Mouse (Mus musculus): Measurements from ENCODE around the gene Lrrc45. TPM values are rescaled to one million over a fixed set of nuclear protein-coding genes. Genes with fewer than 3 reads are reported as not detected.
A peak's percentile ranks its signal among the peaks of the same experiment; 100 is the strongest.

Gene Lrrc45
- polyA plus RNA-seq, 1 experiment from 2014 or later, result 57.0 TPM

DNA sequence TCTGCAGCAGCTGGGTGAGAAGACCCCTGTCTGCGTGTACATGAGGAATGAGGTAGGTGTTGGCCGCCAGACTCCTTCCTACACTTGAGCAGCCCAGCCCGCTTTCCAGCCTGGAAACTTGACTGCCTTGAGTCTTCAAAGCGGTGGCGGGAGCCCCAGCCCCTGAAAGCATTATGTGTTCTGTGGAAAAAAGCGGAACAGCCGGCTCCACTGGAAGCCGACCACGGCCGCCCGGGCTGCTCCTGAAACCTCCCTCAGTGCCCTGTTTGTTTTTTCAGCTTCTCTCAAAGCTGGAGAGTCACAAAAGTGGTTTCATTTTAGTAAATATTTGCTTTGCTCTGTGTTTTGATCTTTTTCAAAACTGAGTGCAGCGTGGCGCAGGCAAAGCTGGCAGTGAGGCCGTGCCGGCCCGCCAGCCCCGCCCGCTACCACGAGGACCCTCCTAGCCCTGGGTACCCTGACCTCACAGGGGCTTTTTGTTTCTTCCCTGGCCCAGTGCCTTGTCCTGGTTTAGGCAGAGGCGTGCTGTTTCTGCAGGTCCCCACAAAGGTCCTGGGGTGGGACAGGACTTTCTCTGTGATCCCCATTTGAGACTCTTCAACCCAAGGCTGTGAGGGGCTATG lies 27.0 kb upstream of the Lrrc45 start:
- Histone ChIP-seq H3K4me3 (no peak overlapping the region), H3K27ac (replicated peaks) (peak overlapping the region; percentile 46; the same call in 1 of the 2 replicates), H3K36me3 (peaks cover 93% of the 10 kb centered on the region), H3K4me1 (peaks cover 9% of the 10 kb centered on the region; the same call in 1 of the 2 replicates), H3K27me3 (ENCODE audit: low read depth, poor library complexity, severe bottlenecking) (no peaks in the 10 kb centered on the region), H3K9me3 (replicated peaks) (no peaks in the 10 kb centered on the region)
- no peak for DNase-seq (ENCODE audit: low spot score)
- 84% methylated on average over 20 of the region's 20 CpGs for WGBS

DNA sequence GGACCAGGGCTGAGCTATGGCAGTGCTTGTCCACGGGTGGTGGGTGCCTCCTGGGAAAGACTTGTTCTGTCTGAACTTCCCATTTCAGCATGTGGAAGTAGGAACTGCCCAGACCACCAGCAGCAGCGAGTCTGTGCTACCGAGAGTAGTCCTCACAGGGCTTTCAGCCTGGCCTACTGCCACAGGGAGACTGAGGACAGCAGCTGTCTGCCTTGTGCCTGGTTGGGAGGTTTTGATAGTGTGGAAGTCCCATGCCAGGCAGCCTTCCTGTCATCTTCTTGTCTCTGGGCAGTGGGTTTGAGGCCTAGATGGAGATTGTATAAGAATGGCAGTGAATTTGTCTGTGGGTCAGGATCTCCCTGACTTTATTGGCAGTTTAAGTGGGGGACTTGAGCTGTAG lies 24.4 kb upstream of the Lrrc45 start:
- Histone ChIP-seq H3K36me3 (peaks cover 93% of the 10 kb centered on the region), H3K27me3 (ENCODE audit: low read depth, poor library complexity, severe bottlenecking) (no peaks in the 10 kb centered on the region), H3K4me1 (peaks cover 14% of the 10 kb centered on the region), H3K9me3 (replicated peaks) (no peaks in the 10 kb centered on the region), H3K4me3 (0 out of 2 replicates have a peak overlapping the region, but pooled peaks have one; percentile 1), H3K27ac (replicated peaks) (no peak overlapping the region)
- DNase-seq (ENCODE audit: low spot score), result no peak
- WGBS, result 87% methylated on average over 3 of the region's 3 CpGs

DNA sequence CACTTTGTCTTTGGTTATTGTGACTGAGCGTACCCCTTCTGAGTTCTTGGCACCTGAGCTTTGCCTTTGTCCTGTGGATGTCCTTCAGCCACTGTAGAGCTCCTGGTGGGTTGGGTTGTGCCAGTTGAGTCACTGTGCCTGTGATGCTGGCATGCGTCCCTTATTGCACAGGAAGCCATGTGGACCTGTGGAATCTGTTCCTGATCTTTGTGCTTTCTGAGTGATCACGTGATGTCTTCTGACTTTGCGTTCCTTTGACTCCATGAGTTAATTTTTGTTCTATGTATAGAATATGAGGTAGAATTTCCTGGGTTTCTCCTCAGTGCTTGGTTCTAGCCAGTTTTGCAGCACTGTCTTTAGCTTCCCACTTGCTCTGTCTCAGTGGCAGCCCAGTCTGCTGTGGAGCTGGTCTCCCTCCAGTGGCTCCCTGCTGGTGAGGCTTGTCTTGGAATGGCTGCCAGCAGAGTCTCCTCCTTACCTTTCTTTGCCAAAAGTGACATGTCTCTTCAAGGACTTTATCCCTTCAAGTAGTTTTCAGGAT lies 21.2 kb upstream of the Lrrc45 start:
- Histone ChIP-seq H3K27ac (replicated peaks) (no peak overlapping the region), H3K4me1 (peaks cover 24% of the 10 kb centered on the region), H3K4me3 (no peak overlapping the region), H3K9me3 (replicated peaks) (peaks cover 5% of the 10 kb centered on the region; the same call in 1 of the 2 replicates), H3K27me3 (ENCODE audit: low read depth, poor library complexity, severe bottlenecking) (no peaks in the 10 kb centered on the region), H3K36me3 (peaks cover 91% of the 10 kb centered on the region)
- 93% methylated on average over 4 of the region's 4 CpGs for WGBS
- no peak for DNase-seq (ENCODE audit: low spot score)

DNA sequence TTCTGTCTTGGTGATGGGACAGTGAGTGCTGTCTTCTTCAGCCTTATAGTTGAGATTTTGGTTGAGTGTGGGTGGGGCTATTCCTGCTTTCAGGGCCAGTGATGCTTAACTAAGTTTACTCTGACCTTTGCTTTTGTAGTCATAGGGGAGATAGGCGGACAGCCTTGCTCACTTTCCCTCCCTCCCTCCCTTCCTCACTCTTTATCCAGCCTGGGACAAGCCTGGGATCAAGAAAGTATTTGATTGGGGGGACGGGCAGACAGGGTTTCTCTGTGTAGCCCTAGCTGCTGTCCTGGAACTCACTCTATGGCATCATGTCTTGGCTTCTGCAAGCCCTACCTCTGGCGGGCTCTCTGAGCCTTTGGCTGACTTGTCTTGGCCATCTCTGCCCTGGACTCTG lies 20.3 kb upstream of the Lrrc45 start:
- WGBS, result 54% methylated on average over 3 of the region's 3 CpGs
- Histone ChIP-seq H3K4me3 (no peak overlapping the region), H3K9me3 (replicated peaks) (peaks cover 5% of the 10 kb centered on the region; the same call in 1 of the 2 replicates), H3K27me3 (ENCODE audit: low read depth, poor library complexity, severe bottlenecking) (no peaks in the 10 kb centered on the region), H3K4me1 (peaks cover 29% of the 10 kb centered on the region), H3K36me3 (peaks cover 82% of the 10 kb centered on the region), H3K27ac (replicated peaks) (no peak overlapping the region)
- no peak for DNase-seq (ENCODE audit: low spot score)

DNA sequence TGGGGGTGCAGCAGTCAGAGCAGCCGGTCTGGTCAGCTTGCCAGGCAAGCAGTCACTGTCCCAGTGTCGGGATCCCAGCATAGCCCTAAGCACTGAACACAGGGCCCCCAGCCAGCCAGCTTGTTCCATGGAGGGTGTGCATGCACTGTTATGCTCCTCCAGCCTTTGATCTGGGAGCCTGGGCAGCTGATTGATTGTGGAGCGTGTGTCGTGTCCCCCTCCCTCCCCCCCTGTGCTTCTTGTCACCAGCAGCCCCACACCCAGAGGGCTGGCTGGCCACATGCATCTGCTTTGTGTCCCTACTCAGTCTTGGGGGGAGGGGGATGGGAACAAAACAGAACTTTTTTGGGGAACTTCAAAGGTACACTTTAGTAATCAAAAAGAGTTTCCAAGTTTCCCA lies 18.5 kb upstream of the Lrrc45 start:
- H3K27ac ChIP-seq (replicated peaks), result peak overlapping the region; percentile 70
- peaks cover 78% of the 10 kb centered on the region for H3K36me3 ChIP-seq
- DNase-seq (ENCODE audit: low spot score), result no peak
- H3K9me3 ChIP-seq (replicated peaks), result peaks cover 5% of the 10 kb centered on the region; the same call in 1 of the 2 replicates
- H3K4me1 ChIP-seq, result peaks cover 32% of the 10 kb centered on the region
- WGBS, result 26% methylated on average over 4 of the region's 4 CpGs
- H3K4me3 ChIP-seq, result peak overlapping the region; percentile 9; the same call in 1 of the 2 replicates
- H3K27me3 ChIP-seq (ENCODE audit: low read depth, poor library complexity, severe bottlenecking), result no peaks in the 10 kb centered on the region

DNA sequence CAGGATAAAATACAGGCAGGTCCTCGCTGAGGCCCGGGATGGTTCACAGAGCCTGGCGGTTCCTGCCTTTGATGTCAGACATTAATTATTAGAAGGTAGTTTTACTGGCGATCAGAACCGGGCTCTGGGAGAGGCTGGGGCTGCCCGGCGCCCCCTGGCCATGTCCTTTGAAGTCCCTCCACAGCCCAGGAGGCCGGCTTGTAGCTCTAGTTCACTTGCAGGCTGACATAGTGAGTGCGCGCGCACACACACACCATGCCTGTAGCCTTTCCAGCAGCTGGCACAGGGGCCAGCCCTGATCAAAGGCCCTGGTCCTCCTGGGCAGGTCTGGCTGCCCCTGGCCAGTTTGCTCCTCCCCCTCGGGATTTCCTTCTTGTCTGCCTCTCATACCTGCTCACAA lies 18.1 kb upstream of the Lrrc45 start:
- Histone ChIP-seq H3K27ac (replicated peaks) (peak overlapping the region; percentile 70), H3K4me3 (0 out of 2 replicates have a peak overlapping the region, but pooled peaks have one; percentile 9), H3K36me3 (peaks cover 78% of the 10 kb centered on the region), H3K4me1 (peaks cover 32% of the 10 kb centered on the region), H3K9me3 (replicated peaks) (peaks cover 5% of the 10 kb centered on the region; the same call in 1 of the 2 replicates), H3K27me3 (ENCODE audit: low read depth, poor library complexity, severe bottlenecking) (no peaks in the 10 kb centered on the region)
- 58% methylated on average over 12 of the region's 12 CpGs for WGBS
- peak; percentile 35 for DNase-seq (ENCODE audit: low spot score)

DNA sequence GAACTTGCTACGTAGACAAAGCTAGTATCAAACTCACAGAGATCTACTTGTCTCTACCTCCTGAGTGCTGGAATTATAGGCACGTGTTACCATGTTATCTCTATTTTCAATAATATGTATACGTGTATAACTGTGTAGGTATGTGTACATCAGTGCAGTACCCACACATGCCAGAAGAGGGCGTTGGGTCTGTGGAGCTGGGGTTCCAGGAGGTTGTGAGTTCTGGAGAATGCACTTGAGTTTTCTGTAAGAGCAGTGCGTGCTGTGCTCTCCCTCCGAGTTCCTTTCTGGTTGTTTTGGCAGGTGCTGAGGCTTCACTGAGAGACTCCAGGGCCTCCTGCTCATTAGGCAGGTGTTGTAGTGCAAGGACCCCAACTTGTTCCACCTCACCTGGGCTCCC lies 17.2 kb upstream of the Lrrc45 start:
- Histone ChIP-seq H3K4me1 (peaks cover 32% of the 10 kb centered on the region), H3K36me3 (peaks cover 80% of the 10 kb centered on the region), H3K27me3 (ENCODE audit: low read depth, poor library complexity, severe bottlenecking) (no peaks in the 10 kb centered on the region), H3K9me3 (replicated peaks) (peaks cover 5% of the 10 kb centered on the region; the same call in 1 of the 2 replicates), H3K4me3 (no peak overlapping the region), H3K27ac (replicated peaks) (no peak overlapping the region)
- no peak for DNase-seq (ENCODE audit: low spot score)
- WGBS, result 87% methylated on average over 6 of the region's 6 CpGs

DNA sequence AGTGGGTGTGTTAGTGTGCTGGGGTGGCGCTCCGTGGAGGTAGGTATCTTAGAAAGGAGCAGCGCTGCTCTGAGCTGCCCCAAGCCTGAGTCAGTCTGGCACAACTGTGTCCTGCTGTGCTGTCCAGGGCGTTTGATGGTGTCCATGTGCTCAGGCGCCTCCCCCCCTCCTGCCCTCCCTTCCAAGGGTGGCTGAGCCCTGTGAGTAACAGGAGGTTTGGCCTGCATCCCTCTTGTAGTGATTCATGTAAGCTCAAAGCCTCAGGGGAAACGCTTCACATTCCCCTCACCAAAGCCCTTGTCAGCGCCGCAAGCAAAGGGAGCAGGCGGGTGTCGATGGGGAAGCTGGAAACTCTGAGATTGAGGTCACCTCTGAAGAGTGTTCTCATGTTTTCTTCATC lies 16.0 kb upstream of the Lrrc45 start:
- Histone ChIP-seq H3K4me3 (no peak overlapping the region), H3K27ac (replicated peaks) (no peak overlapping the region), H3K27me3 (ENCODE audit: low read depth, poor library complexity, severe bottlenecking) (no peaks in the 10 kb centered on the region), H3K9me3 (replicated peaks) (peaks cover 5% of the 10 kb centered on the region; the same call in 1 of the 2 replicates), H3K36me3 (peaks cover 77% of the 10 kb centered on the region), H3K4me1 (peaks cover 32% of the 10 kb centered on the region)
- DNase-seq (ENCODE audit: low spot score), result no peak
- 73% methylated on average over 10 of the region's 10 CpGs for WGBS

DNA sequence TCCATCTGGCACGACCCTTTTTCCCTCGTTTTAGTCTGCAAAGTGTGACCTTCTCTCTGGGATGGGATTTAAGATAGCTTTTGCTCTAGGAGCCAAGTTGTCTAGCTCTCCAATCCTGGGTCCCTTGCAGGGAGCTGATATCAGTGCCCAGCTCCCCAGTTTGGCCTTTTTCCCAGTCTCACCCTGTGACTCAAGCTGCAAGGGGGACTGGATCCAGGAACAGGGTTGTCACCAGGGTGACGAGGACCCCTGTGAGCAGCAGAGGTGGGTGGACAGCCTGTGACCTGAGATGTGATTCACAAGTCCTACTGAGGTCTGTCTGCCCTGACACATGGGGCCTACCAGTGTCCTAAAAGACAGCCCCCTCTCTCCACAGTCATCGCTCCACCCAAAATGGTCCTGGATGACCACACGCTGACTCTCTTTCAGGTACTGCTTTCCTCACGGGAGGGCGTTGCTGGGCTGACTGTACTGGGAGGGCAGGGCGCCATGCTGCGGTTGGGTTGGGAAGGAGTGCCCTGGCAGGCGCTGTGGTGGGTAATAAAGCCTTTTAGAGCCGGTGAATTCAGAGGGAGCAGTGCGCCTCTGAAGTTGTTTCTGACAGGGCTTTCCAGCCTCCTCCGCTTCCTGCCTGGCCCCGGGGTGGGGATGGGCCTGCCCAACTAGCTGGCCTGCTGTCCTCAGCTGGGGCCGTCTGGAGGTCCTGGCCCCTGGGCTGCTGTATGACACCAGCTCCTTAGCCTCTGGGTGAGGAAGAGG lies 9.8 kb upstream of the Lrrc45 start:
- WGBS, result 42% methylated on average over 15 of the region's 15 CpGs
- peaks cover 60% of the 10 kb centered on the region for H3K4me1 ChIP-seq
- peaks cover 59% of the 10 kb centered on the region for H3K36me3 ChIP-seq

DNA sequence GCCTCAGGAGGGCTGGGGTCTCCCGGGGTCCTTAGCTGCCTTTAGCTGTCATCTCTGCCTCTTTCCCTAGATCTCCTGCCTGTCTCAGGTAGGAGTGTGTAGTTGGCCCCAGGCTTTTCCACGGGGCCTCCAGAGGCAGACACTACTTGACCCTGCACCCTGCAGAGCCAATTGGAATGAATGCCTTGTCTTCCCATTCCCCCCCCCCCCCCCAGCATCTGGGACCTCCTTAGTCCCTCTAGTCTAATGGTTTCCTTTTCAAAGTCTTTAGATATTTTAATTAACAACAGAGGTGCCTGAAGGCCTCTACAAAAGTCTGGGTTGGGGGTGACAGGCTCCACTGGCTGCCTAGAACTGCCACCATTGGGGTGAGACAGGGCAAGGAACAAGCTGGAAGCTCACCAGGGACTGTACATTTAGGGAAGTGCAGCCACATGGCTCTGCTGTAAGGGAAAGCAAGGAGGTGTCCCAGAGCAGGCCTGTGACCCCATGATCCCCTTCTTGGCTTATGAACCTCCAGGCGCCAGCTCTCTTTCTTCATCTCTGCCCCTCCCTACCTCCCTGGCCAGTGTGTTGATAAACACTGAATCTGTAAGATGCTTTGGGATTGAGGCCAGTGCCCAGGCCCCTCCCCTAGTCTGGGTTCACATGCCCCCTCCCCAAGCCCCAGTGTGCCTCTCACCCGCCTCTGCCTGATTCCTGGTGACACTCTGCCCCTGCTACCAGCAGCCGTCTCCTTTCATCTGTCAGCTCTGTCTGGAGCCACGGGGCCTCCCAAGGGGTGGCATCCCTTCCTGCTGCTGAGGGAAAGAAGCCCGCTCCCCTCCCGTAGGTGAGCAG lies 9.0 kb upstream of the Lrrc45 start:
- no peak for DNase-seq (ENCODE audit: low spot score)
- 17% methylated on average over 8 of the region's 8 CpGs for WGBS
- Histone ChIP-seq H3K27ac (replicated peaks) (peak overlapping the region; percentile 82), H3K4me1 (peaks cover 65% of the 10 kb centered on the region), H3K9me3 (replicated peaks) (no peaks in the 10 kb centered on the region), H3K27me3 (ENCODE audit: low read depth, poor library complexity, severe bottlenecking) (0 out of 2 replicates have a peak, but pooled peaks cover 6% of the 10 kb centered on the region), H3K36me3 (peaks cover 60% of the 10 kb centered on the region), H3K4me3 (peak overlapping the region; percentile 20; the same call in 1 of the 2 replicates)

More for the DNA sequence above, 9.8 kb upstream of the Lrrc45 start:
- no peaks in the 10 kb centered on the region for H3K9me3 ChIP-seq (replicated peaks)
- H3K4me3 ChIP-seq, result peak overlapping the region; percentile 7; the same call in 1 of the 2 replicates
- H3K27ac ChIP-seq (replicated peaks), result peak overlapping the region; percentile 82; the same call in 1 of the 2 replicates
- no peak for DNase-seq (ENCODE audit: low spot score)
- H3K27me3 ChIP-seq (ENCODE audit: low read depth, poor library complexity, severe bottlenecking), result 0 out of 2 replicates have a peak, but pooled peaks cover 5% of the 10 kb centered on the region

DNA sequence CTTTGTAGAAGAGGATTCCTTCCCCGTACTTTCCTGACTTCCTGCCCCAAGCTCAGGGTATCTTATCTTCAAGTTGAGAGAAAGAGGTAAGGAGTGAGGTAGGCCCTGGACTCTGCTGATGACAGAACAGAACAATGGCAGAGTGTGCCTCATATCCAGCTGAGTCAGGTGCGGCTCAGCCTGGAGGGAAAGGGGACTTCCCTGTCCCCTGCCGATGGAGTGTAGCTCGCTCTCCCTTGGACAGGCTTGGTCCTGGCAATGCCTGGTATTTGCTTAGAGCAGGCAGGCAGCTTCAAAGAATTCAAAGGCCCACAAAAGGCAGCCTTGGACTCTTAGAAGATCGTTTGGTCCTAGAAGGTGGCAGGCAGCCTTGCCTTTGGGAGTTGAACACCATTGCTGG lies 7.6 kb upstream of the Lrrc45 start:
- peaks cover 63% of the 10 kb centered on the region for H3K4me1 ChIP-seq
- H3K27ac ChIP-seq (replicated peaks), result peak overlapping the region; percentile 82
- 0 out of 2 replicates have a peak, but pooled peaks cover 6% of the 10 kb centered on the region for H3K27me3 ChIP-seq (ENCODE audit: low read depth, poor library complexity, severe bottlenecking)
- H3K9me3 ChIP-seq (replicated peaks), result no peaks in the 10 kb centered on the region
- H3K36me3 ChIP-seq, result peaks cover 60% of the 10 kb centered on the region
- no peak for DNase-seq (ENCODE audit: low spot score)
- 51% methylated on average over 5 of the region's 5 CpGs for WGBS
- H3K4me3 ChIP-seq, result no peak overlapping the region

DNA sequence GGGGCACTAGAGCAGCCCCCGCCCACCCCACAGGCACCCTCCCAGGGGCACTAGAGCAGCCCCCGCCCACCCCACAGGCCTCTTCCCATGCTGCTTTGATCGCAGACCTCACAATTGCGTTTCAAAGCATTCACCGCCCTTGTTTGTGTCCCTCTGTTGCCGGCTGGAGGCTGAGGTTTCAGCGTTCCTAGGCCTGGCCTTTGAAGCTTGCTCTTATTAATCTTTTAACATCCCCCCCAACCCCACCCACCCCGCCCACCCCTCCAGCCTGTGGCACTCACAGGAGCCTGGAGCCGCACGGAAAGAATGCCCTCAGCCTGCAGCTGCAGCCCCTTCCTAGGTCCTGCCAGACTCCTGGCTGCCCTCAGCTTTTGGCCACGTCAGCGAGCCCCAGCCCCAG lies 6.5 kb upstream of the Lrrc45 start:
- peak; percentile 54 for DNase-seq (ENCODE audit: low spot score)
- peak overlapping the region; percentile 30 for H3K4me3 ChIP-seq
- peaks cover 68% of the 10 kb centered on the region for H3K4me1 ChIP-seq
- 0 out of 2 replicates have a peak, but pooled peaks cover 6% of the 10 kb centered on the region for H3K27me3 ChIP-seq (ENCODE audit: low read depth, poor library complexity, severe bottlenecking)
- H3K36me3 ChIP-seq, result peaks cover 56% of the 10 kb centered on the region
- no peaks in the 10 kb centered on the region for H3K9me3 ChIP-seq (replicated peaks)
- peak overlapping the region; percentile 82 for H3K27ac ChIP-seq (replicated peaks)
- WGBS, result 4% methylated on average over 12 of the region's 12 CpGs
